Mouse (Mus musculus): Measurements from ENCODE around the gene Ezh2. TPM values are rescaled to one million over a fixed set of nuclear protein-coding genes. Genes with fewer than 3 reads are reported as not detected.
A peak's percentile ranks its signal among the peaks of the same experiment; 100 is the strongest.
"Not testable (repeated sequence)": the region's sequence is repeated elsewhere in the genome, so short reads cannot be mapped to it uniquely, and the experiment has no call there.

Gene Ezh2
- polyA plus RNA-seq (2011; ENCODE audit: insufficient read depth, insufficient read length, low read depth, missing spikeins) = 186 and 194 TPM in 2 replicates

DNA sequence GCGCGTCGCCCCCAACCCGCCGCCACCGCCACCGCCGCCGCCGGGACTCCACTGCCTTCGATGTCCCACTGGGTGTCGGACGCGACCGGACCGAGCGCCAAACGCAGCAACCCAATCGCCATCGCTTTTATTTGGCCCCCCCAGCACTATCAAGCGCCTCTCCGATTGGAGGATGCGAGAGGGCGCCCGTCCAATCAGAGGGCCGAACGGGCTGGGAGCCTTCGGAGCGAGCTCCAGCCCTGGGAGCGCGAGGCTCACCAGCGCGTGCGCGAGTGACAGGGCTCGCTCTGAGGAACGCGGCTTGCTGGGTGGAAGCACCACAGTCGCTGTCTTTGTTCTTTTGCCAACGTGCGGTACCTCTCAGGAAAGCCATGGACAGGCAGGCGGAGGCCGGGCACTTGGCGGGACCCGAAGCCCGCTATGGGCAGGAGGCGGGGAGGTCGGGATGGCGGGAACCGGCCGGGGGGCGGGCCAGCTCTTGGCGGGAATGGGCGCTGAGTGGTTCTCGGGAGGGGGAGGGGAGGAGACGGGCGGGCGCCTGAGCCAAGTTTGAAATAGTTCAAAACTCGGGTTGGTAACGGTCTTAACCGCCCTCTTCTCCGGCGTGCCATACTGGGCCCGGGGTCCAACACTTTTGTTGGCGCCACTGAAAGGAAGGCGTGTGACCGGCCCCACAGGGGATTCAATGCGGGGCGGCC is at the start of gene Ezh2:
Gene Ezh2 (minus strand): TSS at position 416 of the 698 bp plus-strand sequence.
- no peak for TF ChIP-seq CTCF (IDR thresholded peaks at IDR 0.05; ENCODE audit: low read depth, low read length)
- 0 out of 2 replicates have a peak, but pooled peaks have one; percentile 29 for TF ChIP-seq EP300 (IDR thresholded peaks at IDR 0.05; ENCODE audit: insufficient read depth, low read depth, low read length)
- no peaks in the 10 kb centered on the region for H3K4me1 ChIP-seq (ENCODE audit: control insufficient read depth, insufficient read depth, low read length)
- H3K9me3 ChIP-seq (replicated peaks; ENCODE audit: control insufficient read depth, insufficient read depth, low read length, poor library complexity, severe bottlenecking) = no peaks in the 10 kb centered on the region
- H3K27ac ChIP-seq (ENCODE audit: insufficient read depth, low read length) = peak within 1 kb of the TSS; percentile 96
- H3K4me3 ChIP-seq (ENCODE audit: low read depth, low read length) = peak within 1 kb of the TSS; percentile 99
- no peaks in the 10 kb centered on the region for H3K36me3 ChIP-seq (ENCODE audit: control insufficient read depth, insufficient read depth, low read length, poor library complexity, severe bottlenecking)
- no peaks in the 10 kb centered on the region for H3K27me3 ChIP-seq (ENCODE audit: control insufficient read depth, insufficient read depth, low read length, poor library complexity, severe bottlenecking)
- peak within 1 kb of the TSS; percentile 97 for H3K9ac ChIP-seq (ENCODE audit: low read depth, poor library complexity, severe bottlenecking)

DNA sequence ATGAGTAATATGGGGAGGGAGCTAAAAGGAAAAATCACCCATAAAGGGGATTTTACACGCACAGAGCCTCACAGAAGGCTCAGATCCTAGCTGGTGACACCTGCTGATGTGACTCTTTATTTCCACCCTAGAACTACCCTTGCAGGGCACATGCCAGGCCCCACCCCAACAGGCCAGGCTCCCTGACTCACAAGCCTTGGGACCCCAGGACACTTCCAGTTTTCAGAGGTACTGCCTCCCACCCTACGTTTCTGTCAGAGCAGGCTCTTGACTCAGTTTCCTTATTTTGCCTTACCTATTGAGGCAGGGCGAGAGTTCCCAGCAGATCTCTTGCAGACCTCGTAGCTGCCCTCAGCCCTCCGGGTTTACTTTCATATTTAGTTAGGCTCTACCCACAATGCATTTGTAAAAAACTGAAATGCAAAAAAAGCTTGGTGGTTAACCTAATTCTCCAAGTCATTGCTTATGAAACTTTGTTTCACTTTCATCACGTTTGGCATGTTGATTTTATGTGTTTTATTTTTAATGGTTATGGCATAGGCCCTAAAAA is 41.5 kb upstream of the Ezh2 start:
- no peaks in the 10 kb centered on the region for H3K9me3 ChIP-seq (replicated peaks; ENCODE audit: control insufficient read depth, insufficient read depth, low read length, poor library complexity, severe bottlenecking)

DNA sequence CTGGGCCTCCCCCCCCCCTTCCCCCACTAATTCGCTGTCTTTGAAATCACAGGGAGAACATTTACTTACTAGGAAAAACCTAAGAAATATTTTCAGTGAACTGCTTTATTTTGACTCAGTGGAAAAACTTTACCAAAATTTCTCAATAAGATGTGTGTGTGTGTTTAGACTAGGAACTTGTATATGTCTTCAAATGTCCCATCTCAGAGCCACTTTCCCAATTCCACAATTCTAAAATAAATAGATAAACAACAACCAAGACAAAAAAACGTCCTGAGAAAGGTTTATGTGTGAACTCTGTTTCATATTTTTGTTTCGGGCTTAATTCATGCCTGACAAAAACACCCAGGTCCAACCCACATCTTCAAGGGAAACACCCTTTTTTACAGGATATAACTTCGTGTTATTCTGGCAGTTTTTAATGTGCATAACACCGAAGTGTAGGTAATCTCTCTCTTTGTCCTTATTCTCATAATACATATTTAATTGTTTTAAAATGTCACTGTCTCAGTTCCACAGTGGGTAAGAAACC is 40.9 kb upstream of the Ezh2 start:
- H3K27me3 ChIP-seq (ENCODE audit: control insufficient read depth, insufficient read depth, low read length, poor library complexity, severe bottlenecking) = no peaks in the 10 kb centered on the region
- TF ChIP-seq EP300 (IDR thresholded peaks at IDR 0.05; ENCODE audit: insufficient read depth, low read depth, low read length) (no peak), POLR2A (IDR thresholded peaks at IDR 0.05; ENCODE audit: insufficient read depth, low read length) (no peak), CTCF (IDR thresholded peaks at IDR 0.05; ENCODE audit: low read depth, low read length) (no peak)
- H3K9me3 ChIP-seq (replicated peaks; ENCODE audit: control insufficient read depth, insufficient read depth, low read length, poor library complexity, severe bottlenecking) = no peaks in the 10 kb centered on the region
- no peaks in the 10 kb centered on the region for H3K36me3 ChIP-seq (ENCODE audit: control insufficient read depth, insufficient read depth, low read length, poor library complexity, severe bottlenecking)
- H3K4me3 ChIP-seq (ENCODE audit: low read depth, low read length) = no peak overlapping the region
- no peak overlapping the region for H3K27ac ChIP-seq (ENCODE audit: insufficient read depth, low read length)
- no peaks in the 10 kb centered on the region for H3K4me1 ChIP-seq (ENCODE audit: control insufficient read depth, insufficient read depth, low read length)
- H3K9ac ChIP-seq (ENCODE audit: low read depth, poor library complexity, severe bottlenecking) = no peak overlapping the region

More for the DNA sequence above, 41.5 kb upstream of the Ezh2 start:
- TF ChIP-seq CTCF (IDR thresholded peaks at IDR 0.05; ENCODE audit: low read depth, low read length) (no peak), POLR2A (IDR thresholded peaks at IDR 0.05; ENCODE audit: insufficient read depth, low read length) (no peak), EP300 (IDR thresholded peaks at IDR 0.05; ENCODE audit: insufficient read depth, low read depth, low read length) (no peak)
- no peaks in the 10 kb centered on the region for H3K4me1 ChIP-seq (ENCODE audit: control insufficient read depth, insufficient read depth, low read length)
- H3K4me3 ChIP-seq (ENCODE audit: low read depth, low read length) = no peak overlapping the region
- H3K9ac ChIP-seq (ENCODE audit: low read depth, poor library complexity, severe bottlenecking) = no peak overlapping the region
- no peaks in the 10 kb centered on the region for H3K36me3 ChIP-seq (ENCODE audit: control insufficient read depth, insufficient read depth, low read length, poor library complexity, severe bottlenecking)
- no peaks in the 10 kb centered on the region for H3K27me3 ChIP-seq (ENCODE audit: control insufficient read depth, insufficient read depth, low read length, poor library complexity, severe bottlenecking)
- H3K27ac ChIP-seq (ENCODE audit: insufficient read depth, low read length) = no peak overlapping the region

DNA sequence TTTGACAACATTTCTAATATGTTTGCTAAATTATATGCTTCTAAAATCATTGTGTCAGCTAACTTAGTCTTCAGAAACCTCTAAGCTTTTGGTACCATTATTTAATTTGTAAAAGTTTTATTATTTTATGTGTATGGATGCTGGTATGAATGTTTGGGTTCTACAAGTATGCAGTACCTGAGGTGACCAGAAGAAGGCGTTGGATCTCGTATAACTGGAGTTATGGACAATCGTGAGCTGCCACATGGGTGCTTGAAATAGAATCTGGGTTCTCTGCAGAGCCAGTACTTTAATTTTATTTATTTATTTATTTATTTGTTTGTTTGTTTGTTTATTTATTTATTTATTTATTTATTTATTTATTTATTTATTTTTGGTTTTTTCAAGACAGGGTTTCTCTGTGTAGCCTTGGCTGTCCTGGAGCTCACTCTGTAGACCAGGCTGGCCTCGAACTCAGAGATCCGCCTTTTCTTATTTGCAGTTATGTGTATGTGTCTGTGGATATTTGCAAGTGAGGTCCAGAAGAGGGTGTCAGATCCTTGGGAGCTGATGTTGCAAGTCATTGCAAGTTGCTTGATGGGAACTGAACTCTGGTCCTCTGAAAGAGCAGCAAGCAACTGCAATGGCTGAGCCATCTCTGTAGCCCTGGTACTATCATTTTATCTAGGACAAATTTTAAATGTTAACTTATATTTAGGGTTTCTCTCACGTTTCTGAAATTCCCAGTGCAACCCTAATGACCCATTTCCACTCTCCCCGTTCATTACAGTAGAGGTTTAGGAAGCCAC is 40.3 kb upstream of the Ezh2 start:
- TF ChIP-seq POLR2A (IDR thresholded peaks at IDR 0.05; ENCODE audit: insufficient read depth, low read length) (no peak), EP300 (IDR thresholded peaks at IDR 0.05; ENCODE audit: insufficient read depth, low read depth, low read length) (no peak), CTCF (IDR thresholded peaks at IDR 0.05; ENCODE audit: low read depth, low read length) (no peak)
- Histone ChIP-seq H3K9me3 (replicated peaks; ENCODE audit: control insufficient read depth, insufficient read depth, low read length, poor library complexity, severe bottlenecking) (no peaks in the 10 kb centered on the region), H3K4me3 (ENCODE audit: low read depth, low read length) (no peak overlapping the region), H3K9ac (ENCODE audit: low read depth, poor library complexity, severe bottlenecking) (no peak overlapping the region), H3K4me1 (ENCODE audit: control insufficient read depth, insufficient read depth, low read length) (no peaks in the 10 kb centered on the region), H3K27me3 (ENCODE audit: control insufficient read depth, insufficient read depth, low read length, poor library complexity, severe bottlenecking) (no peaks in the 10 kb centered on the region), H3K27ac (ENCODE audit: insufficient read depth, low read length) (no peak overlapping the region), H3K36me3 (ENCODE audit: control insufficient read depth, insufficient read depth, low read length, poor library complexity, severe bottlenecking) (no peaks in the 10 kb centered on the region)

DNA sequence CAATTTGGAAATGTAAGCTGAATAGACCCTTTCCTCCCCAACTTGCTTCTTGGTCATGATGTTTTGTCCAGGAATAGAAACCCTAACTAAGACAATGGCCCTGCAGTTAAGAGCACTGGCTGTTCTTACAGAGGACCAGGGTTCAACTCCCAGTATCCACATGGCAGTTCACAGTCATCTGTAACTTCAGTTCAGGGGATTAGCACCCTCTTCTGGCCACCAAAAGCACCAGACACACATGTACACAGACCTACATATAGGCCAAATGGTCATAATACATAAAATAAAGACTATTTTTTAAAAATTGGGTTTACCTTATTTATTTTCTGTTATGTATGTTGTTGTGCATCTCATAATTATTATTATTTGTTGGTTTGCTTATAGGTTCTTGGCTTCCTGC is 38.3 kb upstream of the Ezh2 start:
- TF ChIP-seq POLR2A (IDR thresholded peaks at IDR 0.05; ENCODE audit: insufficient read depth, low read length) (no peak), CTCF (IDR thresholded peaks at IDR 0.05; ENCODE audit: low read depth, low read length) (peak; percentile 2), EP300 (IDR thresholded peaks at IDR 0.05; ENCODE audit: insufficient read depth, low read depth, low read length) (no peak)
- Histone ChIP-seq H3K27ac (ENCODE audit: insufficient read depth, low read length) (no peak overlapping the region), H3K36me3 (ENCODE audit: control insufficient read depth, insufficient read depth, low read length, poor library complexity, severe bottlenecking) (no peaks in the 10 kb centered on the region), H3K9me3 (replicated peaks; ENCODE audit: control insufficient read depth, insufficient read depth, low read length, poor library complexity, severe bottlenecking) (no peaks in the 10 kb centered on the region), H3K27me3 (ENCODE audit: control insufficient read depth, insufficient read depth, low read length, poor library complexity, severe bottlenecking) (no peaks in the 10 kb centered on the region), H3K4me1 (ENCODE audit: control insufficient read depth, insufficient read depth, low read length) (no peaks in the 10 kb centered on the region), H3K4me3 (ENCODE audit: low read depth, low read length) (no peak overlapping the region), H3K9ac (ENCODE audit: low read depth, poor library complexity, severe bottlenecking) (no peak overlapping the region)

DNA sequence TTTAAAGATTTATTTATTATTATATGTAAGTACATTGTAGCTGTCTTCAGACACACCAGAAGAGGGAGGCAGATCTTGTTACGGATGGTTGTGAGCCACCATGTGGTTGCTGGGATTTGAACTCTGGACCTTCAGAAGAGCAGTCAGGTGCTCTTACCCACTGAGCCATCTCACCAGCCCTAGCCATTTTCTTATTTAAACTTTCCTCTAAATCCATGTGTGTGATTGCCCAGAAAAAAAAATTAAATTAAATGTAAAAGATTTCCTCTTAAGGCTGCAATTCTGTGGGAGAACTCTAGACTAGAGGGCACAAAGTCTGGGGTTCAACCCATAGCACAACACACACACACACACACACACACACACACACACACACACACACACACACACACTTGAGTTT is 34.9 kb upstream of the Ezh2 start:
- H3K27ac ChIP-seq (ENCODE audit: insufficient read depth, low read length); H3K9ac ChIP-seq (ENCODE audit: low read depth, poor library complexity, severe bottlenecking); H3K4me3 ChIP-seq (ENCODE audit: low read depth, low read length); H3K9me3 ChIP-seq (replicated peaks; ENCODE audit: control insufficient read depth, insufficient read depth, low read length, poor library complexity, severe bottlenecking); H3K27me3 ChIP-seq (ENCODE audit: control insufficient read depth, insufficient read depth, low read length, poor library complexity, severe bottlenecking); H3K36me3 ChIP-seq (ENCODE audit: control insufficient read depth, insufficient read depth, low read length, poor library complexity, severe bottlenecking); H3K4me1 ChIP-seq (ENCODE audit: control insufficient read depth, insufficient read depth, low read length): not testable (repeated sequence)

Measured in ES-Bruce4 (cell line).